ENCODE assay signal across 12 mouse cellular contexts in genomic region chr4:45771173-45771572, GRCm38 (mm10). TPM values are rescaled to one million over a fixed set of nuclear protein-coding genes. Genes with fewer than 3 reads are reported as not detected.
A peak's percentile ranks its signal among the peaks of the same experiment; 100 is the strongest.
DNase-seq lines count a peak whose midpoint lies in the region; ATAC-seq and TF ChIP-seq lines count a peak whose summit lies in the region.
"Had no signal": no experiment of that assay in that cellular context is flagged by ENCODE, and none has a peak within 500 bp of the region (broad histone marks: within the 10 kb centered on the region; RNA-seq: fewer than 3 reads in every experiment).

No protein-coding gene starts in this region.

- WGBS in midbrain, embryonic 10.5 days: 9% methylated on average over 8 of the region's 8 CpGs
- 8% methylated on average over 8 of the region's 8 CpGs for WGBS in midbrain, postnatal 0 days
- WGBS in forebrain, embryonic 12.5 days: 4% methylated on average over 8 of the region's 8 CpGs
- 13% methylated on average over 8 of the region's 8 CpGs for WGBS in hindbrain, embryonic 15.5 days
- 19% methylated on average over 8 of the region's 8 CpGs for WGBS in neural tube, embryonic 15.5 days
- WGBS in intestine, embryonic 15.5 days: 40% methylated on average over 8 of the region's 8 CpGs

- no peak; the same call in 1 of the 2 replicates for ATAC-seq in midbrain, postnatal 0 days (ENCODE audit: low FRiP score)
- ATAC-seq in forebrain, embryonic 12.5 days (ENCODE audit: low FRiP score): no peak; the same call in 1 of the 2 replicates
- ATAC-seq in hindbrain, embryonic 15.5 days (ENCODE audit: low FRiP score, low read depth): 0 out of 2 replicates have a peak, but pooled peaks have one; percentile 17
- peak; percentile 10; the same call in 1 of the 2 replicates for ATAC-seq in neural tube, embryonic 15.5 days (ENCODE audit: low FRiP score)
- ATAC-seq in intestine, embryonic 15.5 days: no peak

- no peak for DNase-seq in midbrain, embryonic 10.5 days (ENCODE audit: low spot score)
- DNase-seq in midbrain, postnatal 0 days (ENCODE audit: low spot score): no peak
- DNase-seq in yolk sac, embryonic 10.5 days (ENCODE audit: low spot score): no peak
- no peak for DNase-seq in testis, postnatal 10 days (ENCODE audit: low spot score)

- no peak overlapping the region for H3K4me2 ChIP-seq in midbrain, postnatal 0 days (ENCODE audit: low read depth, low read length, poor library complexity, severe bottlenecking)
- peak overlapping the region; percentile 17; the same call in 1 of the 2 replicates for H3K4me2 ChIP-seq in forebrain, embryonic 12.5 days
- no peak overlapping the region for H3K4me2 ChIP-seq in hindbrain, embryonic 15.5 days
- H3K4me2 ChIP-seq in neural tube, embryonic 15.5 days: no peak overlapping the region
- H3K4me2 ChIP-seq in intestine, embryonic 15.5 days (replicated peaks): no peak overlapping the region
- H3K4me2 ChIP-seq: kidney, embryonic 15.5 days; limb, embryonic 15.5 days had no signal

- no peak for TF ChIP-seq CTCF in midbrain, postnatal 0 days (IDR thresholded peaks at IDR 0.05)

- no peak overlapping the region for H3K4me3 ChIP-seq in midbrain, embryonic 10.5 days
- H3K4me3 ChIP-seq in midbrain, postnatal 0 days (ENCODE audit: low read depth, low read length): no peak overlapping the region
- no peak overlapping the region for H3K4me3 ChIP-seq in forebrain, embryonic 12.5 days (replicated peaks)
- H3K4me3 ChIP-seq in hindbrain, embryonic 15.5 days: no peak overlapping the region
- H3K4me3 ChIP-seq in neural tube, embryonic 15.5 days (replicated peaks): no peak overlapping the region
- no peak overlapping the region for H3K4me3 ChIP-seq in intestine, embryonic 15.5 days (replicated peaks)
- H3K4me3 ChIP-seq: kidney, embryonic 15.5 days; limb, embryonic 15.5 days had no signal

- H3K27ac ChIP-seq in midbrain, embryonic 10.5 days (replicated peaks): peak overlapping the region; percentile 29; the same call in 1 of the 2 replicates
- H3K27ac ChIP-seq in midbrain, postnatal 0 days (ENCODE audit: low read depth, low read length): no peak overlapping the region
- H3K27ac ChIP-seq in forebrain, embryonic 12.5 days: peak overlapping the region; percentile 92
- no peak overlapping the region for H3K27ac ChIP-seq in hindbrain, embryonic 15.5 days (replicated peaks)
- no peak overlapping the region for H3K27ac ChIP-seq in neural tube, embryonic 15.5 days (replicated peaks)
- H3K27ac ChIP-seq in intestine, embryonic 15.5 days: no peak overlapping the region
- H3K27ac ChIP-seq: kidney, embryonic 15.5 days; limb, embryonic 15.5 days had no signal

- H3K9ac ChIP-seq in midbrain, postnatal 0 days (replicated peaks; ENCODE audit: low read length, poor library complexity, severe bottlenecking): no peak overlapping the region
- H3K9ac ChIP-seq in forebrain, embryonic 12.5 days: 0 out of 2 replicates have a peak overlapping the region, but pooled peaks have one; percentile 4
- H3K9ac ChIP-seq in hindbrain, embryonic 15.5 days: 0 out of 2 replicates have a peak overlapping the region, but pooled peaks have one; percentile 16
- no peak overlapping the region for H3K9ac ChIP-seq in neural tube, embryonic 15.5 days (replicated peaks)
- no peak overlapping the region for H3K9ac ChIP-seq in intestine, embryonic 15.5 days
- H3K9ac ChIP-seq: kidney, embryonic 15.5 days; limb, embryonic 15.5 days had no signal

- H3K27me3 ChIP-seq in midbrain, embryonic 10.5 days (ENCODE audit: low read depth, poor library complexity, severe bottlenecking): peaks cover 93% of the 10 kb centered on the region
- H3K27me3 ChIP-seq in midbrain, postnatal 0 days (ENCODE audit: insufficient read depth, low read length): 0 out of 2 replicates have a peak, but pooled peaks cover 5% of the 10 kb centered on the region
- H3K27me3 ChIP-seq in forebrain, embryonic 12.5 days: peaks cover 42% of the 10 kb centered on the region
- H3K27me3 ChIP-seq in hindbrain, embryonic 15.5 days: peaks cover 2% of the 10 kb centered on the region; the same call in 1 of the 2 replicates
- peaks cover 3% of the 10 kb centered on the region; the same call in 1 of the 2 replicates for H3K27me3 ChIP-seq in neural tube, embryonic 15.5 days (replicated peaks)
- no peaks in the 10 kb centered on the region for H3K27me3 ChIP-seq in intestine, embryonic 15.5 days (replicated peaks)

- H3K9me3 ChIP-seq in midbrain, embryonic 10.5 days (replicated peaks): no peaks in the 10 kb centered on the region
- H3K9me3 ChIP-seq in midbrain, postnatal 0 days (ENCODE audit: low read length): no peaks in the 10 kb centered on the region
- H3K9me3 ChIP-seq in forebrain, embryonic 12.5 days: no peaks in the 10 kb centered on the region
- no peaks in the 10 kb centered on the region for H3K9me3 ChIP-seq in hindbrain, embryonic 15.5 days
- no peaks in the 10 kb centered on the region for H3K9me3 ChIP-seq in neural tube, embryonic 15.5 days (replicated peaks)
- no peaks in the 10 kb centered on the region for H3K9me3 ChIP-seq in intestine, embryonic 15.5 days
- H3K9me3 ChIP-seq: kidney, embryonic 15.5 days; limb, embryonic 15.5 days had no signal

- no peaks in the 10 kb centered on the region for H3K36me3 ChIP-seq in midbrain, embryonic 10.5 days
- no peaks in the 10 kb centered on the region for H3K36me3 ChIP-seq in midbrain, postnatal 0 days (ENCODE audit: insufficient read depth, low read length)
- no peaks in the 10 kb centered on the region for H3K36me3 ChIP-seq in forebrain, embryonic 12.5 days (replicated peaks)
- no peaks in the 10 kb centered on the region for H3K36me3 ChIP-seq in hindbrain, embryonic 15.5 days
- no peaks in the 10 kb centered on the region for H3K36me3 ChIP-seq in neural tube, embryonic 15.5 days
- no peaks in the 10 kb centered on the region for H3K36me3 ChIP-seq in intestine, embryonic 15.5 days
- H3K36me3 ChIP-seq: kidney, embryonic 15.5 days; limb, embryonic 15.5 days had no signal

- H3K4me1 ChIP-seq in midbrain, embryonic 10.5 days: peaks cover 55% of the 10 kb centered on the region
- H3K4me1 ChIP-seq in midbrain, postnatal 0 days (ENCODE audit: insufficient read depth, low read length): peaks cover 7% of the 10 kb centered on the region; the same call in 1 of the 2 replicates
- peaks cover 56% of the 10 kb centered on the region for H3K4me1 ChIP-seq in forebrain, embryonic 12.5 days
- H3K4me1 ChIP-seq in hindbrain, embryonic 15.5 days (replicated peaks): peaks cover 46% of the 10 kb centered on the region
- H3K4me1 ChIP-seq in neural tube, embryonic 15.5 days: peaks cover 38% of the 10 kb centered on the region
- H3K4me1 ChIP-seq in intestine, embryonic 15.5 days (replicated peaks): peaks cover 43% of the 10 kb centered on the region

RNA-seq across cellular contexts. Expression of gene Aldh1b1, which starts 27.6 kb away (rescaled TPM):
- polyA plus RNA-seq in midbrain, embryonic 10.5 days (2016; fragmentation: Nextera tagmentation; extraction: Ambion mirVana): 4.6 and 5.1 TPM in 2 replicates
- total RNA-seq in midbrain, postnatal 0 days (2014; rRNA removed): 17.6 and 20.3 TPM in 2 replicates
- polyA plus RNA-seq in midbrain, postnatal 0 days (2015; fragmentation: Nextera tagmentation; extraction: Ambion mirVana): 22.6 and 23.6 TPM in 2 replicates
- polyA plus RNA-seq in forebrain, embryonic 12.5 days (2016; fragmentation: Nextera tagmentation; extraction: Ambion mirVana): 9.7 and 11.3 TPM in 2 replicates
- polyA plus RNA-seq in hindbrain, embryonic 15.5 days (2015; fragmentation: Nextera tagmentation; extraction: Ambion mirVana): 17.9 and 19.9 TPM in 2 replicates
- polyA plus RNA-seq in neural tube, embryonic 15.5 days (2015; fragmentation: Nextera tagmentation; extraction: Ambion mirVana): 18.7 and 36.7 TPM in 2 replicates
- 428 and 484 TPM in 2 replicates for polyA plus RNA-seq in intestine, embryonic 15.5 days (2015; fragmentation: Nextera tagmentation; extraction: Ambion mirVana)

RNA-seq across cellular contexts. Expression of gene Igfbpl1, which starts 55.5 kb away (rescaled TPM):
- 13.8 and 23.1 TPM in 2 replicates for polyA plus RNA-seq in midbrain, embryonic 10.5 days (2016; fragmentation: Nextera tagmentation; extraction: Ambion mirVana)
- total RNA-seq in midbrain, postnatal 0 days (2014; rRNA removed): 36.5 and 51.6 TPM in 2 replicates
- polyA plus RNA-seq in midbrain, postnatal 0 days (2015; fragmentation: Nextera tagmentation; extraction: Ambion mirVana): 8.5 and 10.3 TPM in 2 replicates
- 55.9 and 74.5 TPM in 2 replicates for polyA plus RNA-seq in forebrain, embryonic 12.5 days (2016; fragmentation: Nextera tagmentation; extraction: Ambion mirVana)
- polyA plus RNA-seq in hindbrain, embryonic 15.5 days (2015; fragmentation: Nextera tagmentation; extraction: Ambion mirVana): 36.3 and 59.8 TPM in 2 replicates
- polyA plus RNA-seq in neural tube, embryonic 15.5 days (2015; fragmentation: Nextera tagmentation; extraction: Ambion mirVana): 14.2 and 24.7 TPM in 2 replicates
- 0.42 and 0.53 TPM in 2 replicates for polyA plus RNA-seq in intestine, embryonic 15.5 days (2015; fragmentation: Nextera tagmentation; extraction: Ambion mirVana)
- total RNA-seq: adrenal gland, postnatal 14 days; MEL had no signal

Comparison
In these comparisons a context has a peak if more than half of its experiments do, and no peak if none do; other contexts are left out.
1. H3K27ac ChIP-seq: peak in midbrain, embryonic 10.5 days (single experiment) and forebrain, embryonic 12.5 days (single experiment); none in midbrain, postnatal 0 days (single experiment), hindbrain, embryonic 15.5 days (single experiment), neural tube, embryonic 15.5 days (single experiment) and intestine, embryonic 15.5 days (single experiment).
2. ATAC-seq: peak in hindbrain, embryonic 15.5 days (single experiment) and neural tube, embryonic 15.5 days (single experiment); none in midbrain, postnatal 0 days (single experiment), forebrain, embryonic 12.5 days (single experiment) and intestine, embryonic 15.5 days (single experiment).
3. H3K9ac ChIP-seq: peak in forebrain, embryonic 12.5 days (single experiment) and hindbrain, embryonic 15.5 days (single experiment); none in midbrain, postnatal 0 days (single experiment), neural tube, embryonic 15.5 days (single experiment) and intestine, embryonic 15.5 days (single experiment).
4. RNA of gene Aldh1b1, which starts 27.6 kb away (polyA plus RNA-seq): 428 to 484 TPM in intestine, embryonic 15.5 days; 22.6 to 23.6 TPM in midbrain, postnatal 0 days, 18.7 to 36.7 TPM in neural tube, embryonic 15.5 days, 17.9 to 19.9 TPM in hindbrain, embryonic 15.5 days, 9.7 to 11.3 TPM in forebrain, embryonic 12.5 days and 4.6 to 5.1 TPM in midbrain, embryonic 10.5 days; every median in the first group is over 10 times any median in the second.